Mouse (Mus musculus): ENCODE measurements around the gene Ttl. TPM values are rescaled to one million over a fixed set of nuclear protein-coding genes. Genes with fewer than 3 reads are reported as not detected.

Gene Ttl
- polyA plus RNA-seq, 1 experiment from 2014 or later, result 1.2 TPM

- ATAC-seq, result no peak
- no peak overlapping the region for H3K4me3 ChIP-seq (ENCODE audit: low read depth, low read length)
- H3K27ac ChIP-seq (ENCODE audit: low read depth), result no peak overlapping the region
- no peaks in the 10 kb centered on the region for H3K27me3 ChIP-seq (ENCODE audit: insufficient read depth, low read length)
- H3K9me3 ChIP-seq (ENCODE audit: low read length), result no peaks in the 10 kb centered on the region
- TF ChIP-seq CTCF (IDR thresholded peaks at IDR 0.05; ENCODE audit: low read depth) (peak; percentile 65), EP300 (IDR thresholded peaks at IDR 0.05; ENCODE audit: low read depth) (no peak)
- DNase-seq, result peak; percentile 33
- no peak overlapping the region for H3K4me2 ChIP-seq (ENCODE audit: low read depth, low read length)
- H3K36me3 ChIP-seq (replicated peaks; ENCODE audit: insufficient read depth, low read length), result no peaks in the 10 kb centered on the region
- H3K4me1 ChIP-seq (ENCODE audit: insufficient read depth), result no peaks in the 10 kb centered on the region
- no peak overlapping the region for H3K9ac ChIP-seq (replicated peaks)
- 57% methylated on average over 9 of the region's 9 CpGs for WGBS (ENCODE audit: insufficient replicate concordance)
These were observed 9.1 kb upstream of the Ttl start for GRCm38 (mm10) chr2:129056597-129056996.

GRCm38 (mm10) chr2:129057256-129057655, 8.5 kb upstream of the Ttl start:
- WGBS (ENCODE audit: insufficient replicate concordance), result 82% methylated on average over 8 of the region's 8 CpGs
- H3K4me3 ChIP-seq (ENCODE audit: low read depth, low read length), result no peak overlapping the region
- DNase-seq (no peak), ATAC-seq (no peak)
- no peak overlapping the region for H3K9ac ChIP-seq (replicated peaks)
- H3K4me1 ChIP-seq (ENCODE audit: insufficient read depth), result no peaks in the 10 kb centered on the region
- H3K27me3 ChIP-seq (ENCODE audit: insufficient read depth, low read length), result no peaks in the 10 kb centered on the region
- TF ChIP-seq CTCF (IDR thresholded peaks at IDR 0.05; ENCODE audit: low read depth), result no peak
- TF ChIP-seq EP300 (IDR thresholded peaks at IDR 0.05; ENCODE audit: low read depth), result no peak
- H3K4me2 ChIP-seq (ENCODE audit: low read depth, low read length), result no peak overlapping the region
- H3K9me3 ChIP-seq (ENCODE audit: low read length), result no peaks in the 10 kb centered on the region
- no peak overlapping the region for H3K27ac ChIP-seq (ENCODE audit: low read depth)
- no peaks in the 10 kb centered on the region for H3K36me3 ChIP-seq (replicated peaks; ENCODE audit: insufficient read depth, low read length)

GRCm38 (mm10) chr2:129057920-129058361, 7.8 kb upstream of the Ttl start:
- Histone ChIP-seq H3K36me3 (replicated peaks; ENCODE audit: insufficient read depth, low read length) (no peaks in the 10 kb centered on the region), H3K27ac (ENCODE audit: low read depth) (no peak overlapping the region), H3K9me3 (ENCODE audit: low read length) (no peaks in the 10 kb centered on the region), H3K4me2 (ENCODE audit: low read depth, low read length) (no peak overlapping the region), H3K27me3 (ENCODE audit: insufficient read depth, low read length) (no peaks in the 10 kb centered on the region), H3K4me1 (ENCODE audit: insufficient read depth) (no peaks in the 10 kb centered on the region), H3K4me3 (ENCODE audit: low read depth, low read length) (no peak overlapping the region), H3K9ac (replicated peaks) (no peak overlapping the region)
- no peak for DNase-seq
- 59% methylated on average over 6 of the region's 6 CpGs for WGBS (ENCODE audit: insufficient replicate concordance)
- TF ChIP-seq EP300 (IDR thresholded peaks at IDR 0.05; ENCODE audit: low read depth), result no peak
- TF ChIP-seq CTCF (IDR thresholded peaks at IDR 0.05; ENCODE audit: low read depth), result no peak
- peak; percentile 54; the same call in 1 of the 2 replicates for ATAC-seq

- no peak for TF ChIP-seq CTCF (IDR thresholded peaks at IDR 0.05; ENCODE audit: low read depth)
- no peak for TF ChIP-seq EP300 (IDR thresholded peaks at IDR 0.05; ENCODE audit: low read depth)
- 68% methylated on average over 10 of the region's 10 CpGs for WGBS (ENCODE audit: insufficient replicate concordance)
- Histone ChIP-seq H3K9me3 (ENCODE audit: low read length) (no peaks in the 10 kb centered on the region), H3K36me3 (replicated peaks; ENCODE audit: insufficient read depth, low read length) (no peaks in the 10 kb centered on the region), H3K9ac (replicated peaks) (no peak overlapping the region), H3K4me2 (ENCODE audit: low read depth, low read length) (no peak overlapping the region), H3K27ac (ENCODE audit: low read depth) (no peak overlapping the region), H3K4me3 (ENCODE audit: low read depth, low read length) (no peak overlapping the region), H3K27me3 (ENCODE audit: insufficient read depth, low read length) (no peaks in the 10 kb centered on the region), H3K4me1 (ENCODE audit: insufficient read depth) (peaks cover 9% of the 10 kb centered on the region)
- ATAC-seq, result no peak
- no peak for DNase-seq
These were observed 4.2 kb upstream of the Ttl start for GRCm38 (mm10) chr2:129061456-129062059.

DNA sequence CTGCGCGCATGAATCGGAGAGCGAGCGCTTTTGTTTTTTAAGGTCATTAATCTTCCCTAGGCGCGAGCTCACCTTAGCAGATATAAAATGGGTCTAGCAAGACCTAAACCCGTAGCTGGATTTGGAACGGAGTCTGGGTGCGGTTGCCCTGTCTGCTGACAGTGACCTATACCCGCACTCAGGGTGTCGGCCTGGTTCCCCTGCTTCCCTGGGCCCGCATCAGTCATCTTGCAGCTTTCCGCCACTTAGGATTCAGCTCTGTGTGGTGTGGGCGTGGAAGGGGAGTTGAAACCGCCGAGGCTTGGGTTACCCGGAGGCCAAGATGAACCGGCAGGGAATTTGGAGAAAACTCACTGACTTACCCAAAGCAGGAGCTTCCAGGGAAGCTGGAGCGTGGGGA, 584 bp downstream of the Ttl start:
- no peaks in the 10 kb centered on the region for H3K27me3 ChIP-seq (ENCODE audit: insufficient read depth, low read length)
- no peaks in the 10 kb centered on the region for H3K9me3 ChIP-seq (ENCODE audit: low read length)
- peak overlapping the region; percentile 94 for H3K4me2 ChIP-seq (ENCODE audit: low read depth, low read length)
- peak overlapping the region; percentile 75 for H3K4me3 ChIP-seq (ENCODE audit: low read depth, low read length)
- H3K4me1 ChIP-seq (ENCODE audit: insufficient read depth), result peaks cover 14% of the 10 kb centered on the region
- peak overlapping the region; percentile 75 for H3K9ac ChIP-seq (replicated peaks)
- DNase-seq, result peak; percentile 47
- TF ChIP-seq EP300 (IDR thresholded peaks at IDR 0.05; ENCODE audit: low read depth) (no peak), CTCF (IDR thresholded peaks at IDR 0.05; ENCODE audit: low read depth) (no peak)
- H3K36me3 ChIP-seq (replicated peaks; ENCODE audit: insufficient read depth, low read length), result no peaks in the 10 kb centered on the region
- ATAC-seq, result peak; percentile 70
- WGBS (ENCODE audit: insufficient replicate concordance), result 2% methylated on average over 20 of the region's 20 CpGs
- H3K27ac ChIP-seq (ENCODE audit: low read depth), result peak overlapping the region; percentile 55; the same call in 1 of the 2 replicates

DNA sequence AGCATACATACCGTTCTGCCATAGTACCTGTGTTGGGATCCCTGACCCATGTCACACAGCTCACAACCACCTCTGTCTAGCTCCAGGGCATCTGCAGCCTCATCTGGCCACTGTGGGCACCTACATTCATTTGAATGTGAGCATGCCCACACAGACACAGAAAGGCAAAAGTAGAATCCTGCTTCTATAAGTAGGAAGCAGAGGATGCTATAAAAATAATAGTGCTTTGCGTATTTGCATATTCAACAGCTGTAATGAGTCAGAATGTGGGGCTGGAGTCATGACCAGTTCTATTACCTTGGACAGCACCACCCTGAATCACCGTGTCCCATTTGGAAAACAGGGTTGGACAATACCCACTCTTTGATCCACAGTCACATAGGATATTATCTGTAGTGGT, 4.6 kb downstream of the Ttl start:
- Histone ChIP-seq H3K4me3 (ENCODE audit: low read depth, low read length) (no peak overlapping the region), H3K9me3 (ENCODE audit: low read length) (no peaks in the 10 kb centered on the region), H3K27ac (ENCODE audit: low read depth) (no peak overlapping the region), H3K9ac (replicated peaks) (no peak overlapping the region), H3K4me2 (ENCODE audit: low read depth, low read length) (no peak overlapping the region), H3K36me3 (replicated peaks; ENCODE audit: insufficient read depth, low read length) (no peaks in the 10 kb centered on the region), H3K4me1 (ENCODE audit: insufficient read depth) (peaks cover 13% of the 10 kb centered on the region), H3K27me3 (ENCODE audit: insufficient read depth, low read length) (no peaks in the 10 kb centered on the region)
- ATAC-seq (no peak), DNase-seq (no peak)
- 81% methylated on average over 3 of the region's 3 CpGs for WGBS (ENCODE audit: insufficient replicate concordance)
- no peak for TF ChIP-seq EP300 (IDR thresholded peaks at IDR 0.05; ENCODE audit: low read depth)
- no peak for TF ChIP-seq CTCF (IDR thresholded peaks at IDR 0.05; ENCODE audit: low read depth)

All from liver, postnatal 0 days (tissue).